Comparison of ENCODE assay signal across 22 mouse cellular contexts in the genomic region with DNA sequence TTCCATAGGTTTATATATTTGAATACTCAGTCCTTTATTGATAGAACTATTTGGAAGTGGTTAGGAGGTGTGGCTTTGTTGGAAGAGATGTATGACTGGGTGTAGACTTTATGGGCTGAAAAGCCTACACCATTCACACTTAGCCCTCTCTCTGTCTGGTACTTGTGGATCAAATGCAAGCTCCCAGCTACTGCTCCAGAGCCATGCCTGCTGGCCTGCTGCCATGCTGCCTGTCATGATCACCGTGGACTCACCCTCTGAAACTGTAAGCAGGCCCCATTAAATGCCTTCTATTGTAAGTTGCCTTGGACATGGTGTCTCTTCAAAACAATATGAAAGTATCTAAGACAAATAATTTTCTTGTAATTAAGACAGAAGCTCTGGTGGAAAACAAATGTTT.
DNase-seq lines count a peak whose midpoint lies in the region; ATAC-seq lines count a peak whose summit lies in the region.
"Had no signal": no experiment of that assay in that cellular context is flagged by ENCODE, and none has a peak within 500 bp of the region (broad histone marks: within the 10 kb centered on the region; RNA-seq: fewer than 3 reads in every experiment).

No protein-coding gene starts in this region.

- H3K4me3 ChIP-seq in forebrain, embryonic 14.5 days (ENCODE audit: low read depth, low read length): no peak overlapping the region
- no peak overlapping the region for H3K4me3 ChIP-seq in forebrain, embryonic 15.5 days
- no peak overlapping the region for H3K4me3 ChIP-seq in neural tube, embryonic 14.5 days (ENCODE audit: low read depth, low read length)
- H3K4me3 ChIP-seq: embryonic facial prominence, embryonic 12.5 days; forebrain, embryonic 13.5 days; heart, embryonic 10.5 days; hindbrain, embryonic 15.5 days had no signal

- no peaks in the 10 kb centered on the region for H3K27me3 ChIP-seq in forebrain, embryonic 14.5 days (replicated peaks; ENCODE audit: control insufficient read depth, insufficient read depth, low read length)
- H3K27me3 ChIP-seq in forebrain, embryonic 15.5 days: no peaks in the 10 kb centered on the region
- H3K27me3 ChIP-seq in neural tube, embryonic 14.5 days (ENCODE audit: control insufficient read depth, insufficient read depth, low read length): no peaks in the 10 kb centered on the region
- H3K27me3 ChIP-seq: embryonic facial prominence, embryonic 12.5 days; forebrain, embryonic 13.5 days; hindbrain, embryonic 15.5 days had no signal

- intact Hi-C loops in left cerebral cortex, postnatal 4 days (cut with DNase I): no loop called here
- intact Hi-C loops in left cerebral cortex, postnatal 10 days (cut with DNase I): no loop called here

- no peaks in the 10 kb centered on the region for H3K36me3 ChIP-seq in forebrain, embryonic 14.5 days (ENCODE audit: control insufficient read depth, insufficient read depth, low read length)
- H3K36me3 ChIP-seq in forebrain, embryonic 15.5 days: no peaks in the 10 kb centered on the region
- no peaks in the 10 kb centered on the region for H3K36me3 ChIP-seq in neural tube, embryonic 14.5 days (ENCODE audit: control insufficient read depth, insufficient read depth, low read length)
- H3K36me3 ChIP-seq: embryonic facial prominence, embryonic 12.5 days; heart, embryonic 10.5 days; hindbrain, embryonic 15.5 days had no signal

- no peak overlapping the region for H3K9ac ChIP-seq in forebrain, embryonic 14.5 days (ENCODE audit: low read length)
- H3K9ac ChIP-seq in forebrain, embryonic 15.5 days (replicated peaks): no peak overlapping the region
- H3K9ac ChIP-seq in neural tube, embryonic 14.5 days (replicated peaks; ENCODE audit: low read depth, low read length): no peak overlapping the region
- H3K9ac ChIP-seq: embryonic facial prominence, embryonic 12.5 days; forebrain, embryonic 13.5 days; hindbrain, embryonic 15.5 days had no signal

- 31% methylated on average over 1 of the region's 1 CpGs for WGBS in forebrain, embryonic 14.5 days
- WGBS in forebrain, embryonic 15.5 days: 26% methylated on average over 1 of the region's 1 CpGs
- WGBS in neural tube, embryonic 14.5 days: 50% methylated on average over 1 of the region's 1 CpGs

- no peak for ATAC-seq in forebrain, embryonic 14.5 days
- no peak for ATAC-seq in forebrain, embryonic 15.5 days (replicated peaks)
- 0 out of 2 replicates have a peak, but pooled peaks have one; percentile 54 for ATAC-seq in neural tube, embryonic 14.5 days (ENCODE audit: low read depth)
- no peak for ATAC-seq in monocyte, adult 5-6 weeks (replicated peaks; ENCODE audit: insufficient number of reproducible peaks, low FRiP score, low TSS enrichment, poor library complexity, severe bottlenecking)
- ATAC-seq: forebrain, embryonic 13.5 days; inflammation-experienced regulatory T-cells, adult 6 months; intestine, postnatal 0 days had no signal

- H3K4me1 ChIP-seq in forebrain, embryonic 14.5 days (ENCODE audit: control insufficient read depth, insufficient read depth, low read length): no peaks in the 10 kb centered on the region
- no peaks in the 10 kb centered on the region for H3K4me1 ChIP-seq in forebrain, embryonic 15.5 days
- no peaks in the 10 kb centered on the region for H3K4me1 ChIP-seq in neural tube, embryonic 14.5 days (ENCODE audit: control insufficient read depth, insufficient read depth, low read length)
- H3K4me1 ChIP-seq: embryonic facial prominence, embryonic 12.5 days; forebrain, embryonic 13.5 days; heart, embryonic 10.5 days; hindbrain, embryonic 15.5 days had no signal

- peak; percentile 20 for DNase-seq in forebrain, embryonic 14.5 days (ENCODE audit: low spot score)
- DNase-seq in left cerebral cortex, postnatal 4 days: peak; percentile 10
- DNase-seq in left cerebral cortex, postnatal 10 days (ENCODE audit: extremely low spot score in 1 of 2, low spot score in 2 of 2): no peak
- no peak for DNase-seq in neural tube, embryonic 10.5 days (ENCODE audit: extremely low spot score, low spot score)
- DNase-seq: adrenal gland, adult 8-10 months; adrenal gland, postnatal 36 days; cerebellum, adult 11 months; cerebellum, adult 8-10 months; embryo, embryonic 11 days; gastrocnemius, postnatal 10 days; heart, adult 18-20 months; heart, postnatal 10 days; heart, postnatal 4 days had no signal

- H3K4me2 ChIP-seq in forebrain, embryonic 14.5 days (ENCODE audit: low read length): no peak overlapping the region
- H3K4me2 ChIP-seq in forebrain, embryonic 15.5 days (replicated peaks): no peak overlapping the region
- no peak overlapping the region for H3K4me2 ChIP-seq in neural tube, embryonic 14.5 days (ENCODE audit: low read depth, low read length)
- H3K4me2 ChIP-seq: embryonic facial prominence, embryonic 12.5 days; forebrain, embryonic 13.5 days; hindbrain, embryonic 15.5 days had no signal

- H3K9me3 ChIP-seq in forebrain, embryonic 14.5 days (replicated peaks; ENCODE audit: control insufficient read depth, low read length): no peaks in the 10 kb centered on the region
- no peaks in the 10 kb centered on the region for H3K9me3 ChIP-seq in forebrain, embryonic 15.5 days
- H3K9me3 ChIP-seq in neural tube, embryonic 14.5 days (ENCODE audit: control insufficient read depth, low read length): no peaks in the 10 kb centered on the region
- H3K9me3 ChIP-seq: embryonic facial prominence, embryonic 12.5 days; forebrain, embryonic 13.5 days; heart, embryonic 10.5 days; hindbrain, embryonic 15.5 days had no signal

- no peak overlapping the region for H3K27ac ChIP-seq in forebrain, embryonic 14.5 days (ENCODE audit: low read depth, low read length)
- no peak overlapping the region for H3K27ac ChIP-seq in forebrain, embryonic 15.5 days (replicated peaks)
- H3K27ac ChIP-seq in neural tube, embryonic 14.5 days (ENCODE audit: low read depth, low read length): no peak overlapping the region
- H3K27ac ChIP-seq: embryonic facial prominence, embryonic 12.5 days; forebrain, embryonic 13.5 days; heart, embryonic 10.5 days; hindbrain, embryonic 15.5 days had no signal

Comparison
In these comparisons a context has a peak if more than half of its experiments do, and no peak if none do; other contexts are left out.
1. DNase-seq: peak in forebrain, embryonic 14.5 days (single experiment) and left cerebral cortex, postnatal 4 days (single experiment); none in left cerebral cortex, postnatal 10 days (0 of 2) and neural tube, embryonic 10.5 days (single experiment).